Mouse (Mus musculus) limb, embryonic 14.5 days (tissue): ENCODE data around the gene Btnl4. TPM values are rescaled to one million over a fixed set of nuclear protein-coding genes. Genes with fewer than 3 reads are reported as not detected.
"Not testable (repeated sequence)": the region's sequence is repeated elsewhere in the genome, so short reads cannot be mapped to it uniquely, and the experiment has no call there.

Experiments used
- ATAC-seq: fragments of 200-750 bp; cut with Nextera tagmentation; 2 replicates; pipeline ENCODE4 v1.8.0; 2017; ENCODE audit warnings: low read depth, moderate number of reproducible peaks, moderate TSS enrichment; ENCODE audit not compliant: low FRiP score
- DNase-seq: peaks from one replicate; pipeline ENCODE4 v3.0.0-alpha.2; 2015; ENCODE audit warnings: low spot score
- H3K27ac ChIP-seq: fragments of 300-500 bp; sonication (generic); replicated peaks from 2 replicates; pipeline ENCODE4 v1.5.1; 2014; ENCODE audit warnings: low read depth, mild to moderate bottlenecking, low read length, moderate library complexity, mixed read lengths
- H3K27me3 ChIP-seq: fragments of 300-500 bp; sonication (generic); 2 replicates; pipeline ENCODE4 v1.6.1; 2014; ENCODE audit warnings: low read length, mixed read lengths; ENCODE audit not compliant: control insufficient read depth, insufficient read depth
- H3K36me3 ChIP-seq: fragments of 300-500 bp; sonication (generic); 2 replicates; pipeline ENCODE4 v1.6.1; 2014; ENCODE audit warnings: mild to moderate bottlenecking, low read length, moderate library complexity, mixed read lengths; ENCODE audit not compliant: control insufficient read depth, insufficient read depth
- H3K4me1 ChIP-seq: fragments of 300-500 bp; sonication (generic); 2 replicates; pipeline ENCODE4 v1.6.1; 2014; ENCODE audit warnings: antibody characterized with exemption, low read length, mixed read lengths; ENCODE audit not compliant: control insufficient read depth, insufficient read depth
- H3K4me2 ChIP-seq: fragments of 300-500 bp; sonication (generic); replicated peaks from 2 replicates; pipeline ENCODE4 v1.6.1; 2014; ENCODE audit warnings: low read depth, mild to moderate bottlenecking, low read length, moderate library complexity; ENCODE audit not compliant: severe bottlenecking
- H3K4me3 ChIP-seq: fragments of 300-500 bp; sonication (generic); replicated peaks from 2 replicates; pipeline ENCODE4 v1.5.1; 2014; ENCODE audit warnings: low read length
- H3K9ac ChIP-seq: fragments of 300-500 bp; sonication (generic); 2 replicates; pipeline ENCODE4 v1.6.1; 2014; ENCODE audit warnings: mild to moderate bottlenecking, low read depth, low read length, moderate library complexity; ENCODE audit not compliant: severe bottlenecking
- H3K9me3 ChIP-seq: fragments of 300-500 bp; sonication (generic); 2 replicates; pipeline ENCODE4 v1.6.1; 2016; ENCODE audit warnings: low read length; ENCODE audit not compliant: control insufficient read depth
- POLR2A ChIP-seq: fragments of 200-500 bp; IDR thresholded peaks from 2 replicates; pipeline ENCODE4 v1.8.0; 2012; ENCODE audit warnings: inconsistent platforms, mild to moderate bottlenecking, moderate library complexity, borderline replicate concordance; ENCODE audit not compliant: insufficient read depth, insufficient read length; ENCODE audit errors: extremely low read depth
- WGBS: fragments of 180-500 bp; shearing (Covaris S2); extraction: QIAGEN DNeasy Blood & Tissue Kit; methylation state at CpG from one replicate; pipeline ENCODE4 v1.1.7; 2014; 5-methylcytosine and 5-hydroxymethylcytosine counted together
- polyA plus RNA-seq, 2 experiments: library from polyadenylated mRNA; depleted of rRNA in 1 of 2; stranded (reverse) in 1 of 2; unstranded in 1 of 2; fragments of >200 nt; fragmentation: Nextera tagmentation in 1 of 2; extraction: Ambion mirVana in 1 of 2; gene quantifications; 2 replicates each; pipeline versions ENCODE4 v1.2.1 to v1.2.3; 2012 to 2014

The Btnl4 gene
- polyA plus RNA-seq (2012; rRNA removed), result 0.05 TPM in 1 of 2 replicates, not detected in the other
- polyA plus RNA-seq (2014; fragmentation: Nextera tagmentation; extraction: Ambion mirVana), result not detected in 2 replicates

- H3K4me1 ChIP-seq, H3K9me3 ChIP-seq, H3K4me2 ChIP-seq, H3K36me3 ChIP-seq, DNase-seq, H3K9ac ChIP-seq, H3K4me3 ChIP-seq, ATAC-seq, H3K27ac ChIP-seq, H3K27me3 ChIP-seq: not testable (repeated sequence)
- WGBS, result 75% methylated on average over 4 of the region's 5 CpGs
Measured at GRCm38 (mm10) chr17:34477238-34478013, at the start of gene Btnl4. TSS of gene Btnl4 (minus strand) at chr17:34477318.

GRCm38 (mm10) chr17:34519001-34519400, 41.9 kb upstream of the Btnl4 start:
- Histone ChIP-seq H3K4me1 (no peaks in the 10 kb centered on the region), H3K9me3 (no peaks in the 10 kb centered on the region), H3K27ac (no peak overlapping the region), H3K9ac (no peak overlapping the region), H3K4me3 (no peak overlapping the region), H3K4me2 (no peak overlapping the region), H3K36me3 (no peaks in the 10 kb centered on the region), H3K27me3 (no peaks in the 10 kb centered on the region)
- 68% methylated on average over 1 of the region's 1 CpGs for WGBS
- TF ChIP-seq POLR2A, result no peak
- no peak for DNase-seq
- no peak for ATAC-seq

GRCm38 (mm10) chr17:34518571-34518970, 41.5 kb upstream of the Btnl4 start:
- ATAC-seq, H3K9ac ChIP-seq, H3K27ac ChIP-seq, H3K36me3 ChIP-seq, H3K27me3 ChIP-seq, DNase-seq, H3K9me3 ChIP-seq, H3K4me1 ChIP-seq, H3K4me2 ChIP-seq, H3K4me3 ChIP-seq: not testable (repeated sequence)
- 68% methylated on average over 3 of the region's 3 CpGs for WGBS

GRCm38 (mm10) chr17:34517795-34518194, 40.7 kb upstream of the Btnl4 start:
- no peaks in the 10 kb centered on the region for H3K4me1 ChIP-seq
- H3K4me2 ChIP-seq, result no peak overlapping the region
- H3K4me3 ChIP-seq, result no peak overlapping the region
- WGBS, result 86% methylated on average over 4 of the region's 4 CpGs
- no peaks in the 10 kb centered on the region for H3K27me3 ChIP-seq
- ATAC-seq (no peak), DNase-seq (no peak)
- no peaks in the 10 kb centered on the region for H3K36me3 ChIP-seq
- H3K27ac ChIP-seq, result no peak overlapping the region
- no peaks in the 10 kb centered on the region for H3K9me3 ChIP-seq
- TF ChIP-seq POLR2A, result no peak
- H3K9ac ChIP-seq, result no peak overlapping the region

GRCm38 (mm10) chr17:34517252-34517651, 40.1 kb upstream of the Btnl4 start, which contains the start of gene Btnl6:
TSS of gene Btnl6 (minus strand) at chr17:34517352.
- Histone ChIP-seq H3K27ac (no peak within 1 kb of the TSS), H3K4me3 (no peak within 1 kb of the TSS), H3K9me3 (no peaks in the 10 kb centered on the region), H3K27me3 (no peaks in the 10 kb centered on the region), H3K36me3 (no peaks in the 10 kb centered on the region), H3K4me2 (no peak within 1 kb of the TSS), H3K4me1 (no peaks in the 10 kb centered on the region), H3K9ac (no peak within 1 kb of the TSS)
- ATAC-seq, result no peak
- WGBS, result 81% methylated on average over 4 of the region's 4 CpGs
- DNase-seq, result no peak
- TF ChIP-seq POLR2A, result no peak
